Mouse (Mus musculus) lung, embryonic 15.5 days (tissue): ENCODE measurements around the gene Galp. TPM values are rescaled to one million over a fixed set of nuclear protein-coding genes. Genes with fewer than 3 reads are reported as not detected.

ENCODE experiments used
- ATAC-seq: fragments of 200-750 bp; cut with Nextera tagmentation; 2 replicates; pipeline ENCODE4 v1.8.0; 2017; ENCODE audit warnings: moderate number of reproducible peaks, borderline replicate concordance; ENCODE audit not compliant: low FRiP score, low TSS enrichment; ENCODE audit errors: extremely low read depth
- H3K27ac ChIP-seq: fragments of 300-500 bp; sonication (generic); 2 replicates; pipeline ENCODE4 v1.5.1; 2015; ENCODE audit warnings: moderate library complexity, mild to moderate bottlenecking, inconsistent platforms
- H3K27me3 ChIP-seq: fragments of 300-500 bp; sonication (generic); 2 replicates; pipeline ENCODE4 v1.6.1; 2015; ENCODE audit warnings: inconsistent platforms
- H3K36me3 ChIP-seq: fragments of 300-500 bp; sonication (generic); 2 replicates; pipeline ENCODE4 v1.6.1; 2015; ENCODE audit warnings: inconsistent platforms
- H3K4me1 ChIP-seq: fragments of 300-500 bp; sonication (generic); 2 replicates; pipeline ENCODE4 v1.6.1; 2015; ENCODE audit warnings: inconsistent platforms
- H3K4me2 ChIP-seq: fragments of 300-500 bp; sonication (generic); 2 replicates; pipeline ENCODE4 v1.6.1; 2015; ENCODE audit warnings: inconsistent platforms, mild to moderate bottlenecking, moderate library complexity
- H3K4me3 ChIP-seq: fragments of 300-500 bp; sonication (generic); 2 replicates; pipeline ENCODE4 v1.5.1; 2015; ENCODE audit warnings: mild to moderate bottlenecking, inconsistent platforms
- H3K9ac ChIP-seq: fragments of 300-500 bp; sonication (generic); 2 replicates; pipeline ENCODE4 v1.6.1; 2015; ENCODE audit warnings: inconsistent platforms
- H3K9me3 ChIP-seq: fragments of 300-500 bp; sonication (generic); 2 replicates; pipeline ENCODE4 v1.6.1; 2016; ENCODE audit warnings: inconsistent platforms
- WGBS: fragments of 180-500 bp; shearing (Covaris S2); methylation state at CpG from one replicate; pipeline ENCODE4 v1.1.7; 2015; 5-methylcytosine and 5-hydroxymethylcytosine counted together
- polyA plus RNA-seq: library from polyadenylated mRNA; unstranded; fragments of >200 nt; fragmentation: Nextera tagmentation; extraction: Ambion mirVana; gene quantifications from 2 replicates; pipeline ENCODE4 v1.2.1, GENCODE M21; 2015

The Galp gene
- polyA plus RNA-seq, 1 experiment from 2014 or later, result not detected

GRCm38 (mm10) chr7:6262984-6263383 lies 66.1 kb downstream of the Galp start:
- Histone ChIP-seq H3K4me1 (no peaks in the 10 kb centered on the region), H3K4me2 (no peak overlapping the region), H3K9me3 (no peaks in the 10 kb centered on the region), H3K27me3 (no peaks in the 10 kb centered on the region), H3K4me3 (no peak overlapping the region), H3K27ac (no peak overlapping the region), H3K9ac (no peak overlapping the region), H3K36me3 (no peaks in the 10 kb centered on the region)
- WGBS, result 73% methylated on average over 4 of the region's 4 CpGs
- ATAC-seq, result no peak

GRCm38 (mm10) chr7:6265695-6266094 lies 68.8 kb downstream of the Galp start:
- ATAC-seq, result no peak
- Histone ChIP-seq H3K27ac (no peak overlapping the region), H3K27me3 (no peaks in the 10 kb centered on the region), H3K9me3 (no peaks in the 10 kb centered on the region), H3K9ac (no peak overlapping the region), H3K4me2 (no peak overlapping the region), H3K4me1 (no peaks in the 10 kb centered on the region), H3K36me3 (no peaks in the 10 kb centered on the region), H3K4me3 (no peak overlapping the region)
- 58% methylated on average over 8 of the region's 8 CpGs for WGBS

Other genes starting within 250 kb of the Galp start
- gene Vmn1r65, start 186.1 kb upstream of the Galp start, polyA plus RNA-seq, result not detected in 2 replicates
- not detected in 2 replicates for gene Nlrp4c, start 151.9 kb upstream of the Galp start, polyA plus RNA-seq
- 24.6 and 25.4 TPM in 2 replicates for gene Zfp787, start 41.1 kb upstream of the Galp start, polyA plus RNA-seq
- 55.8 and 62.2 TPM in 2 replicates for gene Zfp444, start 24.9 kb upstream of the Galp start, polyA plus RNA-seq
- not detected in 2 replicates for gene Zscan5b, start 25.2 kb downstream of the Galp start, polyA plus RNA-seq
- 0.25 TPM in 1 of 2 replicates, not detected in the other for gene Epp13, start 55.6 kb downstream of the Galp start, polyA plus RNA-seq
- 5.6 and 7.1 TPM in 2 replicates for gene Zfp667, start 89.5 kb downstream of the Galp start, polyA plus RNA-seq
- gene Zfp583, start 134.2 kb downstream of the Galp start, polyA plus RNA-seq, result 5.6 and 7.3 TPM in 2 replicates
- 1.5 and 1.6 TPM in 2 replicates for gene Gm3854, start 146.7 kb downstream of the Galp start, polyA plus RNA-seq
- gene Zfp78, start 166.2 kb downstream of the Galp start, polyA plus RNA-seq, result 3.4 TPM in 2 replicates
- 9.4 and 9.6 TPM in 2 replicates for gene Zfp28, start 186.2 kb downstream of the Galp start, polyA plus RNA-seq
- gene Smim17, start 201.6 kb downstream of the Galp start, polyA plus RNA-seq, result 0.20 TPM in 1 of 2 replicates, not detected in the other
- gene Gm20715, start 213.2 kb downstream of the Galp start, polyA plus RNA-seq, result 0.04 TPM in 2 replicates
- gene Olfr1344, start 241.6 kb downstream of the Galp start, polyA plus RNA-seq, result not detected in 2 replicates